Mouse (Mus musculus): ENCODE data around the gene Mapk7. TPM values are rescaled to one million over a fixed set of nuclear protein-coding genes. Genes with fewer than 3 reads are reported as not detected.

The Mapk7 gene
- total RNA-seq, 2 experiments from 2014 or later: 2.6 to 3.8 TPM

DNA sequence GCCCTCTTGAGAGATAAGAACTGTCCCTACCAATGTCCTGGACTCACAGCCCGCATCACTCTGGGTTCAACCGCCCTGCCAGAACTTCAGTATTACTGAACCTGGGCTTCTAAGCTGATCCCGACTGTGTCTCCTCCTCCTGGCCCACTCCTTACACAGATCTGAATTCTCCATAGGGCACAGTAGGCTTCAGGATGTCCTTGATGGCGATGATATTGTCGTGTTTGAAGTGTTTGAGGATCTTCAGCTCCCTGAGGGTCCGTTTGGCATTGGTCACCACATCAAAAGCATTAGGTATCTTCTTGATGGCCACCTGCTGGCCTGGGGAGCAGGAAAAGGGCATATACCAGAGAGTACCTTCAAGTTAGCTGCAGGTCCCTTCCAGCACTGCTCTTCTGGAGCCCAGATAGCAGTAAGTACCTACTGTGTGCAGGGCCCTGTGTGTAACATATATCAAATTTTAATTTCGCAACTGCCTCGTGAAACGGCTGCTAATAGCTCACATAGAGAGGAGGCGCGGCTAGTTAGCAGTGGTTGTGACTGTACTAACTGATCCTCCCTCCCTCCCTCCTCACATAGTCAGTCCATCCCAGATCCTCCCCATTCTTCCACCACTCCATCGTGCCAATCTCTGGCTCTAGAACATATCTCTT is 1.3 kb downstream of the Mapk7 start:
- intact Hi-C loops (cut with DNase I): no loop called here
- DNase-seq: no peak

GRCm38 (mm10) chr11:61490944-61491520 is 3.2 kb downstream of the Mapk7 start:
- DNase-seq: no peak
- intact Hi-C loops (cut with DNase I): no loop called here

- no peak for DNase-seq
- intact Hi-C loops (cut with DNase I): loop anchor here (5.0 kb wide), 1 partner anchor 53 kb away; no protein-coding TSS in a partner anchor
Observed at GRCm38 (mm10) chr11:61489874-61490273, 4.3 kb downstream of the Mapk7 start.

GRCm38 (mm10) chr11:61489085-61489484 is 5.1 kb downstream of the Mapk7 start:
- intact Hi-C loops (cut with DNase I): loop anchor here (5.0 kb wide), 1 partner anchor 52 kb away; no protein-coding TSS in a partner anchor
- DNase-seq: no peak

- intact Hi-C loops (cut with DNase I): loop anchor here (5.0 kb wide), 1 partner anchor 51 kb away; no protein-coding TSS in a partner anchor
- DNase-seq: no peak
Observed at GRCm38 (mm10) chr11:61487936-61488335, 6.3 kb downstream of the Mapk7 start.

DNA sequence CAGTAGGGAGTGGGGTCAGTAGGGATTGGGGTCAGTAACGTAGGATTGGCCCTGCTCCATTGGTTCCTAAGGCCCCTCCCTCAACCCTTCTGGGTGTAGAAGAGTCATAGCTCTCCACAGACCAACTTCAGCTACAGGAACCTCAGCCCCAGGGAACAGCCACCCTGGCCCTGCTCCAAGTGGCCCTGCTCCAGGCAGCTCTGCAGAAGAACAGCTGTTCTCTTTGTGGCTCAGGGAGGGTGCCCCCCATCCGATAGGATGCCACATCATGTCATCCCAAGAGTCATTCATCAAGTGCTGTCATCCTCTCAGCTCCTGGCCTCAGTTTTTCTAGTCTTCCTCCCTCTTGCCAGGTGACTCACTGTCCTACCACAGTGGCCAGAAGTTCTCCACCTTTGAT is 6.8 kb downstream of the Mapk7 start:
- DNase-seq: peak in 1 of 2 experiments; percentile 48
- intact Hi-C loops (cut with DNase I): loop anchor here (5.0 kb wide), 1 partner anchor 50 kb away; no protein-coding TSS in a partner anchor

DNA sequence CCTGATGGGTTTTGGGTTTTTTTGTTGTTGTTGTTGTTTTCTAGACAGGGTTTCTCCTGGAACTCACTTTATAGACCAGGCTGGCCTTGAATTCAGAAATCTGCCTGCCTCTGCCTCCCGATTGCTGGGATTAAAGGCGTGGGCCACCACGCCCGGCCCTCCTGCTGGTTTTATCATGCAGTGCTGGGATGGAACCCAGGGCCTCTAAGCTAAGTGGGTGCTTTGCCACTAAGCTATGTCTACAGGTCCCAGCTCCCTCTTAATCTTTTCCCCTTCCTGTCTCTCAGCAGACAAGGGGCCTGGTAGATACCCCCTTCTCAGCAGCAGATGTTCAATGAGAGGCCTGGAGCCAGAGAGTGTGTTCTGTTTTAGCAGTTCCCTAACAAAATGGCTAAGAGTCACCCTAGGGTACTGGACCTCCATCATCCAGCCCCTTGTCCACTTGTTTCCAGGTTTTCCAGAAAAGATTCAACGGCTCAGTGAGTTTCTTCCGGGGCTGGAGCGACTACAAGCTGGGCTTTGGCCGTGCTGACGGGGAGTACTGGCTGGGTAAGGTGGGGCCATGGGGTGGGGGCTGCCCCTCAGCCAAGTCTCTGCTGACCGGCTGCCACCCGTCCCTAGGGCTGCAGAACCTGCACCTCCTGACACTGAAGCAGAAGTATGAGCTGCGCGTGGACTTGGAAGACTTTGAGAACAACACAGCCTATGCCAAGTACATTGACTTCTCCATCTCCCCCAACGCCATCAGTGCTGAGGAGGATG is 7.6 kb downstream of the Mapk7 start:
- intact Hi-C loops (cut with DNase I): loop anchor here (5.0 kb wide), 1 partner anchor 49 kb away; no protein-coding TSS in a partner anchor
- no peak for DNase-seq

DNA sequence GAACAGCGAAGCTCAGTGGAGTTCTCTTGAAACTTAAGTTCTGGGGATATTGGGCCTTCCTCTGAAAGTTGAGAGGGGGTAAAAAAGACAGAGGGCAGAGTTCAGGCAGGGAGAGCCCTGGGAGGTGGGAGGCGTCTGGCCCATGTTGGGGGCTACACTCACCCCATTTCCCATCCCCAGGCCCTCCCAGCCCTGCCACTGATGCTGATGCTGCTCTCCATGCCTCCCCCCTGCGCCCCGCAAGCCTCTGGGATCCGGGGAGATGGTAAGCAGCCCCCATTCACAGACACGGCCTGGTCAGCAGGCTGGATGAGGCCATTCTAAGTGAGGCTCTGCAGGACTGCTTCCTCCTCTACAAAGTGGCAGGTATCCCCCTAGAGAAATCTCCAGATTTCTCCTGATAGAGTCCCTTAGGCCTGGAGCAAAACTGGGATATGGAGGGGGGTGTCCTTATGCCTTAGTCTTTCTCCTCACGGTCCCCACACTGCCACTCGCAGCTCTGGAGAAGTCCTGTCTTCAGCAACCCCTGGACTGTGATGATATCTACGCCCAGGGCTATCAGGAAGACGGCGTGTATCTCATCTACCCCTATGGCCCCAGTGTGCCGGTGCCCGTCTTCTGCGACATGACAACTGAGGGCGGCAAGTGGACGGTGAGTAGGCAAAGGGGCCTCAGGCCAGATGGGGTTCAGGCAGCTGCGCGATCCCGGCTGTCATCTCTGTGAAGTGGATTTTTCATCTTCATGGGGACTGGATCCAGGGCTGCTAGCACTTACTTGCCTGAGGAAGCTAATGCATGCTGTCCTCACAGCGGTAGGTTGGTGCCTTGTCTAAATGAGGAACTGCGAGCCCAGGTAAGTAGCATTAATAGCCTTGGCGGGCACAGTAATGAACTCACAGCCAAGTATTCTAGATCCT is 8.4 kb downstream of the Mapk7 start:
- intact Hi-C loops (cut with DNase I): loop anchor here (5.0 kb wide), 1 partner anchor 48 kb away; no protein-coding TSS in a partner anchor
- no peak for DNase-seq

- DNase-seq: peak in 1 of 2 experiments; percentile 31
- intact Hi-C loops (cut with DNase I): loop anchor here (5.0 kb wide), 1 partner anchor 48 kb away; no protein-coding TSS in a partner anchor
Observed at GRCm38 (mm10) chr11:61484613-61485540, 9.3 kb downstream of the Mapk7 start, which contains the start of gene Mfap4. Gene Mfap4, plus strand, starts transcription at chr11:61485431.

DNA sequence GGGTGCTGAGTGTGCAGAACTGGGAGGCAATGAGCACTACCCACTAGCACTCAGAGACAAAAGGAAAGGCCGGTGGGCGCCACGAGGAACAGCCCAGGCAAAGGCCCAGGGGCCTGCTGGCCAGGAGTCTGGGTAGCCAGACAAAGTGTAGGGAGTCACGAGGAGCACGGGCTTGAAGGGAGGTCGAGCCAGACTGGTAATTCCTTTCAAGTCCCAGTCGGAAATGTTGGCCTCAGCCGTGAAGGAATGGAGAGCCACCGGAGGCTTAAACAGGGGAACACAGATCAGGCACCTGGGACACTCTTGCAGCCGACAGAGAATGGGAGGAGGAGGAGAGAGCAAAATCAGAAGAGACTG is 10.0 kb downstream of the Mapk7 start:
- intact Hi-C loops (cut with DNase I): no loop called here

GRCm38 (mm10) chr11:61483226-61483845 is 10.9 kb downstream of the Mapk7 start:
- no peak for DNase-seq
- intact Hi-C loops (cut with DNase I): no loop called here

More for the DNA sequence above, 10.0 kb downstream of the Mapk7 start:
- DNase-seq: no peak

DNA sequence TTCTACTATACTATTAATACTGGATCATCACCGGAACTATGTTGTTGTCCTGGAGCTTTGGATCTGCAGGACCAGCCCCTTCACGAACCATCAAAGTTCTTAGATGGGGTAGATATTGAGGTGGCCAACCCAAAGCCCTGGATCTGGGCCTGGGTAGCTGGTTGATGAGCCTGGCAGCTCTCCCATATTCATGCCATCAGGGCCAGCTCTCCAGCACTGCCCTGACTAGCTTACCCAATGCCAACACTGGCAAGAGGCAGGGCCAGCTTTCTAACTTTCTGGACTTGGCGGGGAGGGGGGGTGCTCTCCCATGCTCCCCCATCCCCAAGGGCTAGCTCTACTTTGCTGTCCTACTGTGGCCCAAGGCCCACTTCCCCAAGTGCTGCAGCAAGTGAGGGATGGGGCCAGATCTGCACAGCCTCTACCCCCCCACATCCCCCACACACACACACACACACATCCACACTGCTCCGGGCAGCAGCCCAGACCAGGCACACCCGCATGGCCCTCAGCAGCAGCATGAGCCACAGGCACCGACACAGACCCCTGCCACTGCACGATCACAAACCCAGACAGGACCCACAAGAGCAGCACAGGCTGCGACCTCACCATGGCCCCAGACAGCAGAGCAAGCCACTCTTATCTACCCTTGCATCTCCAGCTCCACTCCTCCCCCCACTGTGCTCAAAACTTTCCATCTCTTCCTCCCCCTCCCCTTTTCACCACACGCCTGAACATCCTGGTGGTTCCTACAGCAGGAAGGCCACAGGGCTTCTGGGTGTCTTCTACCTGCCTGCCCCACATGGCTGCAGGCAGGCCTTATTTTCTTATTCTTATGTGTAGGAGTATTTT is 12.7 kb downstream of the Mapk7 start:
- no peak for DNase-seq
- intact Hi-C loops (cut with DNase I): no loop called here

- DNase-seq: no peak
- intact Hi-C loops (cut with DNase I): no loop called here
Observed at GRCm38 (mm10) chr11:61478788-61479187, 15.4 kb downstream of the Mapk7 start.

- no peak for DNase-seq
- intact Hi-C loops (cut with DNase I): no loop called here
Observed at GRCm38 (mm10) chr11:61477566-61478508, 16.4 kb downstream of the Mapk7 start.

GRCm38 (mm10) chr11:61476786-61477382 is 17.3 kb downstream of the Mapk7 start:
- DNase-seq: no peak
- intact Hi-C loops (cut with DNase I): no loop called here

DNA sequence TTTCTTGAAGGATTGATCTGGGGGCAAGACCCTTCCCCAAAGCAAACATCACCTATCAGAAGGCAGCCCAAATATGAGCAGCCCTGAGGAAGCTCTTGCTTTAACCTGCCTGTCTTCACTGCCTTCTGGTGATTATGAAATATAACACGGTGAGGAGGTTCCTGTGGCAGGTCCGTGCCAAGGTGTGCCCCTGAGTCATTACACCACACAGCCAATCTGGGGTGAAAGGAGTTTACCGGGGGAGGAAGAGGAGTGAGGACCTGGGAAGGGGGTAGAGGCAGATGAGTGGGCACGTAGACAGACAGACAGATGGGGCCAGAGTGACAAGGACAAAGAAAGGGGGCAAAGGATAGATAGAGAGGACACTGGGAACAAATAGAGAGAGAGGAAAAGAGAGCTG is 20.6 kb downstream of the Mapk7 start:
- intact Hi-C loops (cut with DNase I): no loop called here
- DNase-seq: no peak
